Mouse (Mus musculus): ENCODE measurements around the gene Ip6k3. TPM values are rescaled to one million over a fixed set of nuclear protein-coding genes. Genes with fewer than 3 reads are reported as not detected.

Gene Ip6k3
- polyA plus RNA-seq, 1 experiment: not detected

DNA sequence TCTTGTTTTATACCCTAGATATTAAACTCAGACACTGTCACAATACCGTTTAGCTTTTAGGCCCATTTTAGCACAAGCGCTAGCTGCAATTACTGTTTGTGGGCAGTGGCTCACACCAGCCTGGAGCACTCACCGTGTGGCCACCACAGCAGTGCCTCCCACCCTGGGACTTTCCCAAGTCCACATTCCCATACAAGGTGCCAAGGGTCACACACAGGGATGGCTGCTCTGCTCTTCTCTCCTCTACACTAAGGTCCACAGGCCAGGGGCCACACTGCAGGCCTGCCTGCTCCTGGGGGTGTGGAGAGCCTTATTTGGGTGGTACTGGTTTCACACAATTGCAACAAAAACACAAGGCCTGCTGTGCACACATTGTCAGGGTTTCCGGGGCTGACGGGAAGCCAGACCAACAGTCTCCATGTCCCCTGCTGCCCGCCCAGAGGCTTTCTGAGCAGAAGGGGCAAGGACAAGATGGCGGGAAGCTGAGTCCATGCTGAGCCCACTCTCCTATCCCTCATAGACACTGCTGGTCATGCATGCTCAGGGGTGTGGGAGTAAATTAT, 43.7 kb downstream of the Ip6k3 start:
- no peak for TF ChIP-seq GATA1 (IDR thresholded peaks at IDR 0.05; ENCODE audit: low read length)

- no peak for TF ChIP-seq GATA1 (IDR thresholded peaks at IDR 0.05; ENCODE audit: low read length)
Measured at GRCm38 (mm10) chr17:27123103-27123502, 44.5 kb downstream of the Ip6k3 start.

GRCm38 (mm10) chr17:27122701-27123100, 44.9 kb downstream of the Ip6k3 start:
- no peak for TF ChIP-seq GATA1 (IDR thresholded peaks at IDR 0.05; ENCODE audit: low read length)

GRCm38 (mm10) chr17:27121781-27122180, 45.8 kb downstream of the Ip6k3 start:
- no peak for TF ChIP-seq GATA1 (IDR thresholded peaks at IDR 0.05; ENCODE audit: low read length)

GRCm38 (mm10) chr17:27121266-27121665, 46.3 kb downstream of the Ip6k3 start:
- no peak for TF ChIP-seq GATA1 (IDR thresholded peaks at IDR 0.05; ENCODE audit: low read length)

DNA sequence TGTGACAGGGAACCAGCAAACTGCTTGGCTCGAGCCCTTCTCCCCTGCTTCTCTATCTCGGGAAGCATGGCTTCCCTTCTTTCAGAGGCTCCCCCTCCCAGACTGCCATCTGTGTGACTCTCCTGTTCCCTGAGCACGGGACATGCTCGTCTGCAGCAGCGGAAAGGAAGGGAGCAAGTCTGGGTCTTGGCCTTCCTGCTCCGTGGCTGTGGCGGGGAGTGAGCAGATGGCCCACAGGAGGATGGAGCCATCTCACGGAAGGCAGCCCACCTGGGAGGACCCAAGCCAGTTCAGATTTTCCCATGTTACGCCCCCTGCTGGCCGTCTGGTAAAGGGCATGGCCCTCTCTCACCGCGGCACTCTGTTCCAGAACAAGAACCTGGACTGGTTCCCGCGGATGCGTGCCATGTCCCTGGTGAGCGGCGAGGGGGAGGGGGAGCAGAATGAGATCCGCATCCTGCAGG, 47.0 kb downstream of the Ip6k3 start:
- no peak for TF ChIP-seq GATA1 (IDR thresholded peaks at IDR 0.05; ENCODE audit: low read length)

- no peak for TF ChIP-seq GATA1 (IDR thresholded peaks at IDR 0.05; ENCODE audit: low read length)
Measured at GRCm38 (mm10) chr17:27119954-27120353, 47.6 kb downstream of the Ip6k3 start.

- no peak for TF ChIP-seq GATA1 (IDR thresholded peaks at IDR 0.05; ENCODE audit: low read length)
Measured at GRCm38 (mm10) chr17:27119540-27119895, 48.1 kb downstream of the Ip6k3 start.

DNA sequence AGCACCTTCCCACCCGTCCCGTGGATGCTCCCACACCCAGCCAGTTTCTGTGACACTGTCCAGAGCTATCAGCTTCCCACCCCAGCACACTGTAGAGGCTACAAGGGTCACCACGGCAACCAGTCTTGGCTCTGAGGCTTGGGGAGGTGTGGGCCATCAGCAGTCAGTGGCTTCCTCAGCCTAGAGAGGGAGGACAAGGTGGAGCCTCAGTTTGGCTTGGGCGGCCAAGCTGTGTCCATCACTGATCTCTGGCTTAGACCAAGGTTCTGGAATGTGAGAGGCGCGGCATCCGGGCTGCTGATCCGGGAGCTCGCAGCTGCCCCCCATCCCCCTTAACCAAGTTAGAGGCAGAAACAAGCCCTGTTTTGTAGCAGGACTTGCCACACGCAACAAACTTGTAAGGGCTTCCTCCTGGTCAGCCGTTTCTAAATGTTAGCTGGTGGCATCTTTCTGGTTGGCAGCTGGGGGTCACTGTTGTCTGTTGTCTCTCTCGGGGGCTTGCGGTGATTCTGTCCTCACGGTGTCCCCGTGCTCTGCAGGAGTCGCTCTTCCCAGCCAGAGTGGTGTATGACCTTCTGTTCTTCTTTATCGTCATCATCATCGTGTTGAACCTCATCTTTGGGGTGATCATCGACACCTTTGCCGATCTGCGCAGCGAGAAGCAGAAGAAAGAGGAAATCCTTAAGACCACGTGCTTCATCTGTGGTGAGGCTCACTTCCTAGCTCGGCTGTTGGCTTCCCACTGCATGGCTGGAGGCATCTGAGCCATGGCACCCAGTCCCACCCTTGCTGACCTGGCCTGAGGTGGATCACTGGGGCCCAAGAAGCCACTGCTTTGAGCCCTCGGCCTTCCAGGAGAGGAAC, 48.7 kb downstream of the Ip6k3 start:
- no peak for TF ChIP-seq GATA1 (IDR thresholded peaks at IDR 0.05; ENCODE audit: low read length)

DNA sequence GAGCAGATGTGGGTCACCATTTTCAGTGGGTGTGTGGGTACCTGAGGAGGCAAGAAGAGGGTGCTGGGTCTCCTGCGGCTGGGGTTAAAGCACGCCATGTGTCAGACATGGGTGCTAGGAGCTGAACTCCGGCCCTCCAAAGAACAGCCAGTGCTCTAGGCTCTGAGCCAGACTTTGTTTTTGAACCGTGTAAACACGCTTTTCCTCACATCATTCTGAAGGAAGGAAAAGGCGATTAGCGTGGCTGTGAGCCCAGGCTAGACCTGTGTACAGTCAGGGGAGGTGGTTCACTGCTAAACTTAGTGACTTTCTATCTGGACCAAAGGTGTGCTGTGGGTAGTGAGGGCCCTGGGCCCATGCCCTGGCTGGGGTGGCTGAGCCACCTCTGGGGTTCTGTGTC, 57.5 kb downstream of the Ip6k3 start:
- no peak for TF ChIP-seq GATA1 (IDR thresholded peaks at IDR 0.05; ENCODE audit: low read length)

GRCm38 (mm10) chr17:27107936-27108335, 59.7 kb downstream of the Ip6k3 start:
- TF ChIP-seq GATA1 (IDR thresholded peaks at IDR 0.05; ENCODE audit: low read length): no peak

- TF ChIP-seq GATA1 (IDR thresholded peaks at IDR 0.05; ENCODE audit: low read length): no peak
Measured at GRCm38 (mm10) chr17:27106745-27107144, 60.9 kb downstream of the Ip6k3 start.

- TF ChIP-seq GATA1 (IDR thresholded peaks at IDR 0.05; ENCODE audit: low read length): no peak
Measured at GRCm38 (mm10) chr17:27105698-27106470, 61.7 kb downstream of the Ip6k3 start.

DNA sequence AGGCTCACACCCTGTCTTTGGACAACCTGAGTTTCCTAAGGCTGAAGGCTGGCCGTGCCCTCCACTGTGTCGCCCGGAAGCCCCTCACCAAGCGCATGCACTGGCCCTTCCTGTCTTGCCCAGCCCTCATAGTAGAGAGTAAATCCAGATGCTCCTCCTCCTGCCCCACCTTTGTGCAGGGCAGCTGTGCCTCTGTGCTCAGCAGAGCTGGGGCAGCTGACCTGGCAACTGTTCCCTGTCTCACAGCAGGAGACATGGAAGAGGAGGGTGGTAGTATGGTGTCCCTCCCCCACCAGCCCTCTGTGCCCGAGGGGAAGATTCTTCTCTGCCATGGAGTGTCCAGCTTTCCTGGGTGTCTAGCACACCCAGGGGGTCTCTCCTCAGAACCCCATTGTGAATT, 65.9 kb downstream of the Ip6k3 start:
- no peak for TF ChIP-seq GATA1 (IDR thresholded peaks at IDR 0.05; ENCODE audit: low read length)

DNA sequence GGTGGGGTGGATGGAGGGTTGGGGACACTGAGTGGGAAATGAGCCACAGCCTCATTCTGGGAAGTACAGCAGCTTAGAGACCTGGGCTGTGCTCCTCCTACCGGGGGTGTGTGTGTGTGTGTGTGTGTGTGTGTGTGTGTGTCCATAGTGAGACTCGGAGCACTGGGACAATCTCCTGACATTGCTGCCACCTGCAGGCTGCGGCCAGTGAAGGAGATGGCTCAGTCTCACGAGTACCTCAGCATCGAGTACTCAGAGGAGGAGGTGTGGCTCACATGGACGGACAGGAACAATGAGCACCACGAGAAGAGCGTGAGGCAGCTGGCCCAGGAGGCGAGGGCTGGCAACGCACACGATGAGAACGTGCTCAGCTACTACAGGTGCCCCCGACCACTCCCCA, 71.9 kb downstream of the Ip6k3 start:
- TF ChIP-seq GATA1 (IDR thresholded peaks at IDR 0.05; ENCODE audit: low read length): no peak

Other genes with a start within 250 kb of the Ip6k3 start
- 16.7 and 18.8 TPM in 2 replicates for gene Phf1, start 234.7 kb downstream of the Ip6k3 start, polyA plus RNA-seq (2012)
- 473 and 542 TPM in 2 replicates for gene Cuta, start 228.2 kb downstream of the Ip6k3 start, polyA plus RNA-seq (2012)
- 19.3 and 20.8 TPM in 2 replicates for gene Syngap1, start 226.5 kb downstream of the Ip6k3 start, polyA plus RNA-seq (2012)
- 7.7 and 12.8 TPM in 2 replicates for gene Zbtb9, start 194.6 kb downstream of the Ip6k3 start, polyA plus RNA-seq (2012)
- 193 and 211 TPM in 2 replicates for gene Bak1, start 138.8 kb downstream of the Ip6k3 start, polyA plus RNA-seq (2012)
- gene Itpr3, start 110.5 kb downstream of the Ip6k3 start, polyA plus RNA-seq (2012): 3.4 and 3.8 TPM in 2 replicates
- 241 and 349 TPM in 2 replicates for gene Uqcc2, start 33.9 kb downstream of the Ip6k3 start, polyA plus RNA-seq (2012)
- gene Lemd2, start 36.7 kb upstream of the Ip6k3 start, polyA plus RNA-seq (2012): 78.6 and 92.5 TPM in 2 replicates

All from G1E-ER4 (cell line).